Mouse (Mus musculus): ENCODE measurements at regions not wholly inside any gene's neighbourhood (a gene's known extent, or its start where the extent isn't known, plus 50 kb on each side); places are given as distances from the start of the nearest gene placed in this dataset.
"Not testable (repeated sequence)": the region's sequence is repeated elsewhere in the genome, so short reads cannot be mapped to it uniquely, and the experiment has no call there.

- 68% methylated on average over 2 of the region's 2 CpGs for WGBS (ENCODE audit: insufficient replicate concordance)
- not testable (repeated sequence) for H3K4me3 ChIP-seq (ENCODE audit: insufficient read depth in 1 of 2, low read depth in 2 of 2, low read length in 2 of 2); H3K36me3 ChIP-seq (replicated peaks; ENCODE audit: control insufficient read depth, insufficient read depth, low read depth); H3K4me2 ChIP-seq (ENCODE audit: low read depth); H3K4me1 ChIP-seq (replicated peaks; ENCODE audit: control insufficient read depth in 2 of 2, insufficient read depth in 2 of 2, low read length in 1 of 2); H3K9me3 ChIP-seq (ENCODE audit: control insufficient read depth, low read length); H3K27ac ChIP-seq; H3K27me3 ChIP-seq (ENCODE audit: control insufficient read depth, insufficient read depth, low read length); ATAC-seq (ENCODE audit: insufficient read depth); DNase-seq (ENCODE audit: low read depth in 3 of 3, low spot score in 3 of 3); H3K9ac ChIP-seq (replicated peaks)
These were observed 1137.7 kb upstream of the Zfp386 start for GRCm38 (mm10) chr12:114909799-114910198.

- H3K27me3 ChIP-seq (ENCODE audit: control insufficient read depth, insufficient read depth, low read length); H3K27ac ChIP-seq; H3K36me3 ChIP-seq (replicated peaks; ENCODE audit: control insufficient read depth, insufficient read depth, low read depth); ATAC-seq (ENCODE audit: insufficient read depth); DNase-seq (ENCODE audit: low read depth in 3 of 3, low spot score in 3 of 3); H3K4me2 ChIP-seq (ENCODE audit: low read depth); H3K4me3 ChIP-seq (ENCODE audit: insufficient read depth in 1 of 2, low read depth in 2 of 2, low read length in 2 of 2); H3K9ac ChIP-seq (replicated peaks); H3K9me3 ChIP-seq (ENCODE audit: control insufficient read depth, low read length); H3K4me1 ChIP-seq (replicated peaks; ENCODE audit: control insufficient read depth in 2 of 2, insufficient read depth in 2 of 2, low read length in 1 of 2): not testable (repeated sequence)
These were observed 1133.1 kb upstream of the Zfp386 start for GRCm38 (mm10) chr12:114914406-114914805.

GRCm38 (mm10) chr12:114927691-114928090, 1119.8 kb upstream of the Zfp386 start:
- 45% methylated on average over 3 of the region's 3 CpGs for WGBS (ENCODE audit: insufficient replicate concordance)
- Histone ChIP-seq H3K9me3 (ENCODE audit: control insufficient read depth, low read length) (no peaks in the 10 kb centered on the region), H3K4me2 (ENCODE audit: low read depth) (no peak overlapping the region), H3K9ac (replicated peaks) (no peak overlapping the region), H3K4me1 (replicated peaks; ENCODE audit: control insufficient read depth in 2 of 2, insufficient read depth in 2 of 2, low read length in 1 of 2) (no peaks in the 10 kb centered on the region), H3K4me3 (ENCODE audit: insufficient read depth in 1 of 2, low read depth in 2 of 2, low read length in 2 of 2) (no peak overlapping the region), H3K27ac (no peak overlapping the region), H3K27me3 (ENCODE audit: control insufficient read depth, insufficient read depth, low read length) (no peaks in the 10 kb centered on the region), H3K36me3 (replicated peaks; ENCODE audit: control insufficient read depth, insufficient read depth, low read depth) (no peaks in the 10 kb centered on the region)
- no peak for ATAC-seq (ENCODE audit: insufficient read depth)
- TF ChIP-seq EP300 (IDR thresholded peaks at IDR 0.05; ENCODE audit: low read depth) = no peak
- no peak for TF ChIP-seq CTCF (IDR thresholded peaks at IDR 0.05; ENCODE audit: low read depth)
- no peak for DNase-seq (ENCODE audit: low read depth in 3 of 3, low spot score in 3 of 3)

DNA sequence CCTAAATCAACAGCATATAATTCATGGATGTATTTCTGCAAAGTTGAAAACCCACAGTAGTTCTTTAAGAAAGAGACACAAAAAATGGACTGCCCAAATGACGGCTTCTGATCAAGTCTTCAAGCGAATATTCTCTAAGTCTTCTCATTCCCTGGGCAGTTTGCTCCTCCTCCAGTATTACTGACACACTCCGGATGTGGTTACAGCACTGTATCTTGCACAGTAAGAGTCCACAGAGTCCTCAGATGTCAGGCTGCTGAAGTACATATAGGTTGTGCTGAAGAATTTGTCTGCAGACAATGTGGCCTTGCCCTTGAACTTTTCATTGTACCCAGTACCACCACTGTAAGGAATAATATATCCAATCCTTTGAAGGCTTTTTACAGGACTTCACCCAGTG, 1115.4 kb upstream of the Zfp386 start:
- H3K4me2 ChIP-seq (ENCODE audit: low read depth) = no peak overlapping the region
- TF ChIP-seq EP300 (IDR thresholded peaks at IDR 0.05; ENCODE audit: low read depth) = no peak
- no peaks in the 10 kb centered on the region for H3K9me3 ChIP-seq (ENCODE audit: control insufficient read depth, low read length)
- DNase-seq (ENCODE audit: low read depth in 3 of 3, low spot score in 3 of 3) (no peak), ATAC-seq (ENCODE audit: insufficient read depth) (no peak)
- H3K27ac ChIP-seq = no peak overlapping the region
- H3K4me1 ChIP-seq (replicated peaks; ENCODE audit: control insufficient read depth in 2 of 2, insufficient read depth in 2 of 2, low read length in 1 of 2) = no peaks in the 10 kb centered on the region
- 60% methylated on average over 3 of the region's 3 CpGs for WGBS (ENCODE audit: insufficient replicate concordance)
- H3K4me3 ChIP-seq (ENCODE audit: insufficient read depth in 1 of 2, low read depth in 2 of 2, low read length in 2 of 2) = no peak overlapping the region
- no peak overlapping the region for H3K9ac ChIP-seq (replicated peaks)
- H3K36me3 ChIP-seq (replicated peaks; ENCODE audit: control insufficient read depth, insufficient read depth, low read depth) = no peaks in the 10 kb centered on the region
- H3K27me3 ChIP-seq (ENCODE audit: control insufficient read depth, insufficient read depth, low read length) = no peaks in the 10 kb centered on the region

DNA sequence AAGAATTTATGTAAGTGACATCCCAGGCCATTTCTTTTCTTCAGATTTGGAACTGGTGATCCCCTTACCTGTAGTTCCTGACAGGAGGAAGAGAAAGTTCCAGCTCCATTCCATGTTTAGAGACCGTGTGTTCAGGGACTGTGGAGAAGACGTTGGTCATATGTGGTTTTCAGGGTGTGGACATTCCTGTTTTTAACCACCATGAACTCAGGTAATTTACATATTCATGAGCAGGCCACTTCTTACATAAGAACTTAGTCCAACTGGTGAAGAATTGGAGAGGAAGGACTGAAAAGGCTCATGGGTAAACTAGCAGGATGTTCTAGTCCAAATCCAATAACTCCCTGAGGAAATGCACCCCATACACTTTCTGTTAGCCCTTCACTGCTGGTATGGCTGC, 1114.9 kb upstream of the Zfp386 start:
- DNase-seq (ENCODE audit: low read depth in 3 of 3, low spot score in 3 of 3) = no peak
- H3K27ac ChIP-seq = no peak overlapping the region
- 34% methylated on average over 2 of the region's 2 CpGs for WGBS (ENCODE audit: insufficient replicate concordance)

GRCm38 (mm10) chr12:114936865-114937264, 1110.7 kb upstream of the Zfp386 start:
- not testable (repeated sequence) for H3K9me3 ChIP-seq (ENCODE audit: control insufficient read depth, low read length); H3K4me1 ChIP-seq (replicated peaks; ENCODE audit: control insufficient read depth in 2 of 2, insufficient read depth in 2 of 2, low read length in 1 of 2); H3K27me3 ChIP-seq (ENCODE audit: control insufficient read depth, insufficient read depth, low read length); H3K9ac ChIP-seq (replicated peaks); H3K36me3 ChIP-seq (replicated peaks; ENCODE audit: control insufficient read depth, insufficient read depth, low read depth); H3K4me3 ChIP-seq (ENCODE audit: insufficient read depth in 1 of 2, low read depth in 2 of 2, low read length in 2 of 2); H3K4me2 ChIP-seq (ENCODE audit: low read depth); H3K27ac ChIP-seq; DNase-seq (ENCODE audit: low read depth in 3 of 3, low spot score in 3 of 3); ATAC-seq (ENCODE audit: insufficient read depth)

More for the DNA sequence above, 1114.9 kb upstream of the Zfp386 start:
- no peak for ATAC-seq (ENCODE audit: insufficient read depth)
- H3K27me3 ChIP-seq (ENCODE audit: control insufficient read depth, insufficient read depth, low read length) = no peaks in the 10 kb centered on the region
- H3K4me1 ChIP-seq (replicated peaks; ENCODE audit: control insufficient read depth in 2 of 2, insufficient read depth in 2 of 2, low read length in 1 of 2) = no peaks in the 10 kb centered on the region
- no peaks in the 10 kb centered on the region for H3K9me3 ChIP-seq (ENCODE audit: control insufficient read depth, low read length)
- TF ChIP-seq CTCF (IDR thresholded peaks at IDR 0.05; ENCODE audit: low read depth) = no peak
- TF ChIP-seq EP300 (IDR thresholded peaks at IDR 0.05; ENCODE audit: low read depth) = no peak
- no peak overlapping the region for H3K9ac ChIP-seq (replicated peaks)
- H3K36me3 ChIP-seq (replicated peaks; ENCODE audit: control insufficient read depth, insufficient read depth, low read depth) = no peaks in the 10 kb centered on the region
- H3K4me3 ChIP-seq (ENCODE audit: insufficient read depth in 1 of 2, low read depth in 2 of 2, low read length in 2 of 2) = no peak overlapping the region
- H3K4me2 ChIP-seq (ENCODE audit: low read depth) = no peak overlapping the region
